Mouse (Mus musculus): ENCODE data around the gene Pid1.

Pid1 gene

GRCm38 (mm10) chr1:84079566-84079965 lies 284.4 kb downstream of the Pid1 start:
- in situ Hi-C loops (cut with MboI; ENCODE audit: low sequenced_read_pairs): no loop called here

DNA sequence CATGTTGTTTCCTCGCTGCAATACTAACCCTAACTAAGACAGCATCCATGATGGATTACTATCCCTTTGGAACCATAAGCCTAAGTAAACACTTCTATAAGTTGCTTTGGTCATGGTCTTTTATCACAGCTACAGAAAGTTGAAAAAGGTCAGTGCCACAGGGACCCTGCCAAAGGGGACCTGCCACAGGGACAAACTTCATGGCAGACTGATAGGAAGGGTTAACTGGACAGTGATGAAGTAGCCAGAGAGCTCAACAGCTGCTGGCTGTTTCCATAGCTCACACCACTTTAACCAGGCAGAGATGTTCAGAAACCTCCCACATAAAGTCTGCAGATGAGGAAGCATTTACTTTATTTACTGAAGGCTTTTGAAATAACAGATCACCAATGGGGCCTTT lies 287.0 kb downstream of the Pid1 start:
- in situ Hi-C loops (cut with MboI; ENCODE audit: low sequenced_read_pairs): no loop called here

DNA sequence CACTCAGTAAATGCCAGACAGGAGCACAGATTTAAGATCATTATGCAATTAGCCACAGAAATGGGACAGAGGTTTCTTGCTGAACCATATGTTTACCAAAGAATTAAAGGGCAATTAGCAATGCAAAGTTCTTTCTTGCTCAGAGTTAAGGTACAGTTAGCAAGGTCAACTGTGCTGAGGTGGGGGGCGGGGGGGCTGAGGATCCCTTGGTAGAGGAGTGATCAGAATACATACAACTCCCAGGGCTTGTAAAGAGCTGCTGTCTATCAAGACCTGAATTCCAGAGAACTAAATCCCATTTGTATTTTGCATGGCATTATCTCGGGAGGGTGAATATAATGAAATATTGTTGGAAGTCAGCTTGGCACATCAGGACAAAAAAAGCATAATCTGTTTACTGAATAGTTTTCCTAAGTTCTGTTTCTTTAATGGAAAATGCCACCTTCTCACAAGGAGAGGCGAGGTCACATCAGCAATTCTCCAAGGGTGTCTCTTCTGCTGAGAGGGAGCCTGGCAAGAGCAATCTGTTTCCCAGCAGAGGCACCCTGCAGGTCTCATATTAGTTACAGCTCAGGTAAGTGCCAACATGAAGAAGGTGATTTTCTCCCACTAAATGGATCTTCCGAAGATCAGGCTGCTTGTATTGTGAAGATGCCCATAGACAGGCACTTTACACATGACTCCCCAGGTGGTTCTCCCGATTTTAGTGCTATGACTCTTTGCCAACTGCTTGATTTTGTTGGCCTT lies 306.9 kb downstream of the Pid1 start:
- in situ Hi-C loops (cut with MboI; ENCODE audit: low sequenced_read_pairs): no loop called here

GRCm38 (mm10) chr1:84056306-84056705 lies 307.7 kb downstream of the Pid1 start:
- in situ Hi-C loops (cut with MboI; ENCODE audit: low sequenced_read_pairs): no loop called here

DNA sequence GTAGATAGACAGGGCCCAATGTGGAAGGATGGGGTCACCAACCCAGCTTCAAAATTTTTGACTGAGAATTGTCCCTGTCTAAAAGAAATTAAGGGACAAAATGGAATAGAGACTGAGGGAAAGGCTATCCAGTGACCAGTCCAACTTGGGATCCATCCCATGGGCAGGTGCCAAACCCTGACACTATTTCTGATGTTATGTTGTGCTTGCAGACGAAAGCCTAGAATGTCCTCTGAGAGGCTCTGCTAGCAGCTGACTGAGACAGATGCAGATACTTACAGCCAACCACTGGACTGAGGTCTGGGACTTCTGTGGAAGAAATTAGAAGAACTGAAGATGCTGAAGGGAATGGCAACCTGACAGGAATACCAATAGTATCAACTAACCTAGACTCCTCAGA lies 338.2 kb downstream of the Pid1 start:
- in situ Hi-C loops (cut with MboI; ENCODE audit: low sequenced_read_pairs): no loop called here

- in situ Hi-C loops (cut with MboI; ENCODE audit: low sequenced_read_pairs): no loop called here
Measured at GRCm38 (mm10) chr1:84012871-84013375, 351.1 kb downstream of the Pid1 start.

DNA sequence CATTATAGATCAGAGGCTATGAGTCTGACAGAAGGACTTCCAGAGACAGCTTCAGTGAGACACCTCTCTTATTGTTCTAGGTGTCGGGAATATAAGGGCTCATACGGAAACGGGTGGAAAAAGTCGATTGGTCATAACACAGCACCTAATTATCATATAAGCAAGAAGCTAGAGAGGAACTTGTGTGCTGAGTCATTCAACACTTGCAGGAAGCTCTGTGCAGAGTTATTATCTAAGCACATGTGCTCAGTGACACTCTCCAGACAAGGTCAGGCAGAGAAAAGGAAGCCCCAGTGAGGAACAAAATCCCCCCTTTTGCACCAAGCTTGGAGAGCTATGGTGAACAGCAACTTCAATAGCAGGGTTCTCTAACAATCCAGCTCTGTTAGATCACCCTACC lies 361.4 kb downstream of the Pid1 start:
- in situ Hi-C loops (cut with MboI; ENCODE audit: low sequenced_read_pairs): no loop called here

Measured in CH12F3 (cell line).